Mouse (Mus musculus) small intestine, adult 2 months (tissue): ENCODE data around the gene Cyth4. TPM values are rescaled to one million over a fixed set of nuclear protein-coding genes. Genes with fewer than 3 reads are reported as not detected.

ENCODE experiments used
- H3K27ac ChIP-seq: fragments of 200-500 bp; 2 replicates; pipeline ENCODE4 v1.5.1; 2012; ENCODE audit warnings: low read depth, low read length, control low read depth, inconsistent platforms; ENCODE audit not compliant: insufficient read depth
- H3K27me3 ChIP-seq: fragments of 200-500 bp; 2 replicates; pipeline ENCODE4 v1.6.1; 2012; ENCODE audit warnings: mild to moderate bottlenecking, moderate library complexity, low read length, inconsistent platforms; ENCODE audit not compliant: control insufficient read depth, insufficient read depth
- H3K36me3 ChIP-seq: fragments of 200-500 bp; 2 replicates; pipeline ENCODE4 v1.6.1; 2012; ENCODE audit warnings: mild to moderate bottlenecking, low read length, control low read depth, inconsistent platforms; ENCODE audit not compliant: control insufficient read depth, insufficient read depth
- H3K4me1 ChIP-seq: fragments of 200-500 bp; 2 replicates; pipeline ENCODE4 v1.6.1; 2012; ENCODE audit warnings: low read length, inconsistent platforms, mixed read lengths; ENCODE audit not compliant: control insufficient read depth, insufficient read depth, insufficient read length
- H3K4me3 ChIP-seq: fragments of 200-500 bp; 2 replicates; pipeline ENCODE4 v1.5.1; 2012; ENCODE audit warnings: low read depth, mild to moderate bottlenecking, control low read depth, inconsistent platforms, low read length, moderate library complexity
- CTCF ChIP-seq: fragments of 200-500 bp; IDR thresholded peaks from 2 replicates; pipeline ENCODE4 v1.5.1; 2012; ENCODE audit warnings: low read depth, mild to moderate bottlenecking, control low read depth, inconsistent platforms, low read length, moderate library complexity, mixed read lengths; ENCODE audit not compliant: insufficient replicate concordance, insufficient read length; ENCODE audit errors: extremely low read depth
- POLR2A ChIP-seq: fragments of 200-500 bp; IDR thresholded peaks from 2 replicates; pipeline ENCODE4 v1.6.1; 2012; ENCODE audit warnings: low read depth, mild to moderate bottlenecking, control low read depth, inconsistent platforms, low read length, moderate library complexity
- WGBS: fragments of 180-500 bp; shearing (Covaris S2); methylation state at CpG from one replicate; pipeline ENCODE4 v1.1.7; 2018; 5-methylcytosine and 5-hydroxymethylcytosine counted together
- polyA plus RNA-seq: library from polyadenylated mRNA; depleted of rRNA; stranded (reverse); fragments of >200 nt; gene quantifications from 2 replicates; pipeline ENCODE4 v1.2.3, GENCODE M21; 2012

The Cyth4 gene
- polyA plus RNA-seq, 1 experiment, result 12.7 TPM

GRCm38 (mm10) chr15:78614536-78614935, 17.7 kb downstream of the Cyth4 start:
- peaks cover 7% of the 10 kb centered on the region for H3K4me1 ChIP-seq
- H3K27ac ChIP-seq, result no peak overlapping the region
- WGBS, result 78% methylated on average over 7 of the region's 7 CpGs

GRCm38 (mm10) chr15:78616973-78617372, 20.1 kb downstream of the Cyth4 start:
- Histone ChIP-seq H3K4me1 (peaks cover 7% of the 10 kb centered on the region; the same call in 1 of the 2 replicates), H3K27me3 (no peaks in the 10 kb centered on the region), H3K27ac (no peak overlapping the region), H3K4me3 (no peak overlapping the region), H3K36me3 (no peaks in the 10 kb centered on the region)
- TF ChIP-seq CTCF, result no peak
- no peak for TF ChIP-seq POLR2A
- WGBS, result 78% methylated on average over 2 of the region's 2 CpGs

More at GRCm38 (mm10) chr15:78614536-78614935, 17.7 kb downstream of the Cyth4 start:
- no peaks in the 10 kb centered on the region for H3K36me3 ChIP-seq
- TF ChIP-seq CTCF (no peak), POLR2A (no peak)
- H3K4me3 ChIP-seq, result no peak overlapping the region
- no peaks in the 10 kb centered on the region for H3K27me3 ChIP-seq

GRCm38 (mm10) chr15:78623426-78623825, 26.6 kb downstream of the Cyth4 start:
- TF ChIP-seq CTCF (peak; percentile 90), POLR2A (no peak)
- no peaks in the 10 kb centered on the region for H3K27me3 ChIP-seq
- no peaks in the 10 kb centered on the region for H3K36me3 ChIP-seq
- no peaks in the 10 kb centered on the region; the same call in 1 of the 2 replicates for H3K4me1 ChIP-seq
- H3K27ac ChIP-seq, result no peak overlapping the region
- H3K4me3 ChIP-seq, result no peak overlapping the region
- WGBS, result 19% methylated on average over 5 of the region's 5 CpGs

- Histone ChIP-seq H3K4me1 (no peaks in the 10 kb centered on the region; the same call in 1 of the 2 replicates), H3K4me3 (no peak overlapping the region), H3K27me3 (no peaks in the 10 kb centered on the region), H3K27ac (no peak overlapping the region), H3K36me3 (no peaks in the 10 kb centered on the region)
- 40% methylated on average over 13 of the region's 13 CpGs for WGBS
- TF ChIP-seq POLR2A, result no peak
- no peak for TF ChIP-seq CTCF
Observed at GRCm38 (mm10) chr15:78624431-78624950, 27.6 kb downstream of the Cyth4 start.

GRCm38 (mm10) chr15:78624961-78625360, 28.1 kb downstream of the Cyth4 start:
- Histone ChIP-seq H3K27me3 (no peaks in the 10 kb centered on the region), H3K4me3 (no peak overlapping the region), H3K27ac (no peak overlapping the region), H3K36me3 (no peaks in the 10 kb centered on the region), H3K4me1 (no peaks in the 10 kb centered on the region; the same call in 1 of the 2 replicates)
- WGBS, result 70% methylated on average over 3 of the region's 3 CpGs
- TF ChIP-seq POLR2A, result no peak
- no peak for TF ChIP-seq CTCF

DNA sequence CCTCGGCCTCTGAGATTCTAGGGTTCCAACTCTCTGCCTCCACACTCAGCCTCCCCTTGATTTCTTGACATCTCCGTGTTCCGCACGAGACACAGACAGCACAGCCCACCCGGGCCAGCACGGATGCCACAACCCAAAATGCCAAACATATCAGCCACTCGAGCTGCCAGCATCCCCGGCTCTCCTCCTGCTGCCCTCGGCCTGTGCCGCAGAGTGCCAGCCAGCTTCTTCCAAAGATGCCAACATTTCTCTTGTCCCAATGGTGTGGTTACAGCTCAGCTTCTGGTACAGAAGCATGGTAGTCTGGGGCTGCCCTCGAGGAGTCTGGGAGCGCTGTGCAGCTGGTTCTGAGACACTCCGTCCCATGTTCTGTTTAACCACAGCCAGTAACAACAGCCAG, 29.4 kb downstream of the Cyth4 start:
- TF ChIP-seq POLR2A (no peak), CTCF (no peak)
- Histone ChIP-seq H3K4me3 (no peak overlapping the region), H3K27ac (no peak overlapping the region), H3K4me1 (no peaks in the 10 kb centered on the region; the same call in 1 of the 2 replicates), H3K36me3 (no peaks in the 10 kb centered on the region), H3K27me3 (no peaks in the 10 kb centered on the region)
- WGBS, result 80% methylated on average over 13 of the region's 13 CpGs

- TF ChIP-seq POLR2A, result no peak
- no peak for TF ChIP-seq CTCF
- no peaks in the 10 kb centered on the region for H3K27me3 ChIP-seq
- no peak overlapping the region for H3K4me3 ChIP-seq
- no peaks in the 10 kb centered on the region for H3K4me1 ChIP-seq
- H3K27ac ChIP-seq, result no peak overlapping the region
- no peaks in the 10 kb centered on the region for H3K36me3 ChIP-seq
- 57% methylated on average over 2 of the region's 2 CpGs for WGBS
Observed at GRCm38 (mm10) chr15:78632387-78632786, 35.5 kb downstream of the Cyth4 start.
